Mouse (Mus musculus): ENCODE measurements around the gene Lrrc34. TPM values are rescaled to one million over a fixed set of nuclear protein-coding genes. Genes with fewer than 3 reads are reported as not detected.

Gene Lrrc34
- total and polyA plus RNA-seq, 3 experiments = not detected

GRCm38 (mm10) chr3:30658486-30658885 is 10.8 kb upstream of the Lrrc34 start:
- no peak for DNase-seq (ENCODE audit: extremely low read depth)
- Histone ChIP-seq H3K9ac (ENCODE audit: insufficient read depth, low read depth) (no peak overlapping the region), H3K4me3 (replicated peaks in 1 of 3; ENCODE audit: low read depth in 2 of 3, low read length in 2 of 3, poor library complexity in 1 of 3) (no peak overlapping the region), H3K4me2 (ENCODE audit: insufficient read depth, low read depth, poor library complexity, severe bottlenecking) (no peak overlapping the region), H3K79me2 (replicated peaks; ENCODE audit: control insufficient read depth, extremely low read depth, insufficient read depth, poor library complexity, severe bottlenecking) (no peaks in the 10 kb centered on the region), H3K9me3 (replicated peaks; ENCODE audit: low read length) (no peaks in the 10 kb centered on the region), H3K27me3 (replicated peaks) (no peaks in the 10 kb centered on the region), H3K36me3 (replicated peaks in 1 of 2; ENCODE audit: control insufficient read depth in 1 of 2, insufficient read depth in 1 of 2, low read length in 1 of 2) (no peaks in the 10 kb centered on the region), H3K27ac (ENCODE audit: insufficient read depth, low read depth) (no peak overlapping the region), H3K4me1 (ENCODE audit: control insufficient read depth in 1 of 2, insufficient read depth in 2 of 2) (no peaks in the 10 kb centered on the region)
- dilution Hi-C loops (cut with MboI; ENCODE audit: extremely low pct_ligation_motif_present, extremely low pct_unique_long_range_greater_than_20kb, low sequenced_read_pairs) = no loop called here
- no peak for TF ChIP-seq GABPA (IDR thresholded peaks at IDR 0.05; ENCODE audit: insufficient replicate concordance, low read depth, low read length)
- no peak for TF ChIP-seq MAX (IDR thresholded peaks at IDR 0.05; ENCODE audit: low read length)
- TF ChIP-seq SMC3 (IDR thresholded peaks at IDR 0.05; ENCODE audit: low read depth, low read length) = no peak
- TF ChIP-seq HCFC1 (IDR thresholded peaks at IDR 0.05; ENCODE audit: low read depth, low read length) = no peak
- in situ Hi-C loops (cut with MboI; ENCODE audit: low pct_ligation_motif_present, low pct_unique_long_range_greater_than_20kb, low sequenced_read_pairs) = no loop called here

DNA sequence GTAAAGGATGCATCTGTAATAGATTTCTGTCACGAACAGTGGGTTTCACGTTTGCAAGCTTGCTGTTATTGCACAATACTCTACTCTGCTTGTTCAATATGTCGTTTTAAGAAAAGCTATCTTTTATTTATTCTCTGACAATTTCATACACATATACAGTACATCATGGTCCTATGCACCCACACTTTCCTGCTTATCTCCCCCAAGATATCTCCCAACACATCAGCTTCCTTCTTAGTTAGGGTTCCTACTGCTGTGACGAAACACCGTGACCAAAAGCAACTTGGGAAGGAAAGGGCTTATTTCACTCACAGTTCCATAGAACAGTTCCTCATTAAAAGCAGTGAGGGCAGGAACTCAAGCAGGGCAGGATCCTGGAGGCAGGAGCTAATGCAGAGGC is 8.3 kb upstream of the Lrrc34 start:
- no peaks in the 10 kb centered on the region for H3K4me1 ChIP-seq (ENCODE audit: control insufficient read depth in 1 of 2, insufficient read depth in 2 of 2)
- in situ Hi-C loops (cut with MboI; ENCODE audit: low pct_ligation_motif_present, low pct_unique_long_range_greater_than_20kb, low sequenced_read_pairs) (no loop called here), dilution Hi-C loops (cut with MboI; ENCODE audit: extremely low pct_ligation_motif_present, extremely low pct_unique_long_range_greater_than_20kb, low sequenced_read_pairs) (no loop called here)

GRCm38 (mm10) chr3:30650062-30650841 is 2.6 kb upstream of the Lrrc34 start:
- no peak overlapping the region for H3K9ac ChIP-seq (ENCODE audit: insufficient read depth, low read depth)
- H3K36me3 ChIP-seq (replicated peaks in 1 of 2; ENCODE audit: control insufficient read depth in 1 of 2, insufficient read depth in 1 of 2, low read length in 1 of 2) = no peaks in the 10 kb centered on the region
- peak overlapping the region; percentile 78 for H3K4me2 ChIP-seq (ENCODE audit: insufficient read depth, low read depth, poor library complexity, severe bottlenecking)
- H3K79me2 ChIP-seq (replicated peaks; ENCODE audit: control insufficient read depth, extremely low read depth, insufficient read depth, poor library complexity, severe bottlenecking) = no peaks in the 10 kb centered on the region
- H3K9me3 ChIP-seq (replicated peaks; ENCODE audit: low read length) = no peaks in the 10 kb centered on the region
- H3K27me3 ChIP-seq (replicated peaks) = no peaks in the 10 kb centered on the region
- peak overlapping the region in 1 of 3 experiments; percentile 21 for H3K4me3 ChIP-seq (replicated peaks in 1 of 3; ENCODE audit: low read depth in 2 of 3, low read length in 2 of 3, poor library complexity in 1 of 3)
- H3K4me1 ChIP-seq (ENCODE audit: control insufficient read depth in 1 of 2, insufficient read depth in 2 of 2) = no peaks in the 10 kb centered on the region
- TF ChIP-seq BHLHE40 (IDR thresholded peaks at IDR 0.05; ENCODE audit: low read depth, low read length) (no peak), CTCF (conservative IDR thresholded peaks at IDR 0.05 in 1 of 2, IDR thresholded peaks at IDR 0.05 in 1 of 2; ENCODE audit: low read depth in 2 of 2, low read length in 2 of 2) (peak in 1 of 2 experiments; percentile 38; a peak in 2 of 4 replicates), NRF1 (IDR thresholded peaks at IDR 0.05; ENCODE audit: low read depth, low read length) (peak; percentile 29; the same call in 1 of the 2 replicates)
- no peak for DNase-seq (ENCODE audit: extremely low read depth)
- in situ Hi-C loops (cut with MboI; ENCODE audit: low pct_ligation_motif_present, low pct_unique_long_range_greater_than_20kb, low sequenced_read_pairs) = no loop called here
- no peak overlapping the region for H3K27ac ChIP-seq (ENCODE audit: insufficient read depth, low read depth)
- dilution Hi-C loops (cut with MboI; ENCODE audit: extremely low pct_ligation_motif_present, extremely low pct_unique_long_range_greater_than_20kb, low sequenced_read_pairs) = no loop called here

More for the DNA sequence above, 8.3 kb upstream of the Lrrc34 start:
- Histone ChIP-seq H3K79me2 (replicated peaks; ENCODE audit: control insufficient read depth, extremely low read depth, insufficient read depth, poor library complexity, severe bottlenecking) (no peaks in the 10 kb centered on the region), H3K27me3 (replicated peaks) (no peaks in the 10 kb centered on the region), H3K9me3 (replicated peaks; ENCODE audit: low read length) (no peaks in the 10 kb centered on the region), H3K36me3 (replicated peaks in 1 of 2; ENCODE audit: control insufficient read depth in 1 of 2, insufficient read depth in 1 of 2, low read length in 1 of 2) (no peaks in the 10 kb centered on the region), H3K4me3 (replicated peaks in 1 of 3; ENCODE audit: low read depth in 2 of 3, low read length in 2 of 3, poor library complexity in 1 of 3) (no peak overlapping the region), H3K9ac (ENCODE audit: insufficient read depth, low read depth) (no peak overlapping the region), H3K4me2 (ENCODE audit: insufficient read depth, low read depth, poor library complexity, severe bottlenecking) (no peak overlapping the region), H3K27ac (ENCODE audit: insufficient read depth, low read depth) (no peak overlapping the region)
- no peak for DNase-seq (ENCODE audit: extremely low read depth)
- no peak for TF ChIP-seq USF2 (conservative IDR thresholded peaks at IDR 0.05; ENCODE audit: low read depth, low read length)
- no peak for TF ChIP-seq IRF4 (IDR thresholded peaks at IDR 0.05; ENCODE audit: low read depth, low read length)
- TF ChIP-seq ZKSCAN1 (IDR thresholded peaks at IDR 0.05; ENCODE audit: borderline replicate concordance, low read depth, low read length) = no peak
- no peak for TF ChIP-seq TBP (conservative IDR thresholded peaks at IDR 0.05; ENCODE audit: low read depth, low read length)
- TF ChIP-seq ETS1 (conservative IDR thresholded peaks at IDR 0.05; ENCODE audit: low read depth, low read length) = no peak
- no peak for TF ChIP-seq MYC (IDR thresholded peaks at IDR 0.05; ENCODE audit: low read depth, low read length)
- TF ChIP-seq POLR2A (IDR thresholded peaks at IDR 0.05; ENCODE audit: low read depth, low read length) = no peak
- no peak for TF ChIP-seq JUN (IDR thresholded peaks at IDR 0.05; ENCODE audit: insufficient read depth, low read depth, low read length)
- no peak for TF ChIP-seq E2F4 (IDR thresholded peaks at IDR 0.05; ENCODE audit: insufficient replicate concordance, low read depth, low read length)
- no peak for TF ChIP-seq UBTF (IDR thresholded peaks at IDR 0.05; ENCODE audit: low read depth, low read length)
- TF ChIP-seq MAX (IDR thresholded peaks at IDR 0.05; ENCODE audit: low read length) = no peak
- TF ChIP-seq CHD1 (IDR thresholded peaks at IDR 0.05; ENCODE audit: low read depth, low read length) = no peak
- no peak for TF ChIP-seq MAZ (IDR thresholded peaks at IDR 0.05; ENCODE audit: low read depth, low read length)
- TF ChIP-seq SMC3 (IDR thresholded peaks at IDR 0.05; ENCODE audit: low read depth, low read length) = no peak
- TF ChIP-seq JUND (conservative IDR thresholded peaks at IDR 0.05; ENCODE audit: low read depth, low read length) = no peak
- TF ChIP-seq BHLHE40 (IDR thresholded peaks at IDR 0.05; ENCODE audit: low read depth, low read length) = no peak
- no peak for TF ChIP-seq POLR2AphosphoS2 (IDR thresholded peaks at IDR 0.05; ENCODE audit: low read depth, low read length)
- no peak for TF ChIP-seq RAD21 (IDR thresholded peaks at IDR 0.05; ENCODE audit: low read depth, low read length)
- TF ChIP-seq CHD2 (IDR thresholded peaks at IDR 0.05; ENCODE audit: low read length) = no peak
- TF ChIP-seq KAT2A (IDR thresholded peaks at IDR 0.05; ENCODE audit: insufficient replicate concordance, low read length) = no peak
